Mouse (Mus musculus): ENCODE results near the gene Angel2.

Gene Angel2

GRCm38 (mm10) chr1:190929010-190929695, 4.2 kb downstream of the Angel2 start:
- no peak for DNase-seq (ENCODE audit: low spot score in 2 of 2)

- DNase-seq (ENCODE audit: low spot score in 2 of 2), result no peak
Measured at GRCm38 (mm10) chr1:190930181-190930580, 5.3 kb downstream of the Angel2 start.

GRCm38 (mm10) chr1:190939803-190940202, 14.9 kb downstream of the Angel2 start:
- DNase-seq (ENCODE audit: low spot score in 2 of 2), result no peak

- peak; percentile 56 to 81 for DNase-seq (ENCODE audit: low spot score in 2 of 2)
Measured at GRCm38 (mm10) chr1:190944109-190944760, 19.3 kb downstream of the Angel2 start.

- DNase-seq (ENCODE audit: low spot score in 2 of 2), result no peak
Measured at GRCm38 (mm10) chr1:190947986-190948385, 23.1 kb downstream of the Angel2 start.

- DNase-seq (ENCODE audit: low spot score in 2 of 2), result peak in 1 of 2 experiments; percentile 31
Measured at GRCm38 (mm10) chr1:190948439-190948838, 23.5 kb downstream of the Angel2 start.

- DNase-seq (ENCODE audit: low spot score in 2 of 2), result peak in 1 of 2 experiments; percentile 55
Measured at GRCm38 (mm10) chr1:190948846-190949245, 23.9 kb downstream of the Angel2 start.

GRCm38 (mm10) chr1:190951014-190951413, 26.1 kb downstream of the Angel2 start:
- no peak for DNase-seq (ENCODE audit: low spot score in 2 of 2)

- DNase-seq (ENCODE audit: low spot score in 2 of 2), result no peak
Measured at GRCm38 (mm10) chr1:190953009-190953408, 28.1 kb downstream of the Angel2 start.

GRCm38 (mm10) chr1:190958821-190959220, 33.9 kb downstream of the Angel2 start:
- DNase-seq (ENCODE audit: low spot score in 2 of 2), result no peak

GRCm38 (mm10) chr1:190962760-190963159, 37.8 kb downstream of the Angel2 start:
- no peak for DNase-seq (ENCODE audit: low spot score in 2 of 2)

- DNase-seq (ENCODE audit: low spot score in 2 of 2), result no peak
Measured at GRCm38 (mm10) chr1:190964992-190965780, 40.3 kb downstream of the Angel2 start.

GRCm38 (mm10) chr1:190968010-190968409, 43.1 kb downstream of the Angel2 start:
- no peak for DNase-seq (ENCODE audit: low spot score in 2 of 2)

- no peak for DNase-seq (ENCODE audit: low spot score in 2 of 2)
Measured at GRCm38 (mm10) chr1:190971708-190972610, 47.0 kb downstream of the Angel2 start.

GRCm38 (mm10) chr1:190972612-190973192, 47.8 kb downstream of the Angel2 start:
- no peak for DNase-seq (ENCODE audit: low spot score in 2 of 2)

GRCm38 (mm10) chr1:190974191-190974590, 49.3 kb downstream of the Angel2 start:
- DNase-seq (ENCODE audit: low spot score in 2 of 2), result no peak

- no peak for DNase-seq (ENCODE audit: low spot score in 2 of 2)
Measured at GRCm38 (mm10) chr1:190974833-190975232, 49.9 kb downstream of the Angel2 start.

- DNase-seq (ENCODE audit: low spot score in 2 of 2), result no peak
Measured at GRCm38 (mm10) chr1:190976887-190977573, 52.1 kb downstream of the Angel2 start.

GRCm38 (mm10) chr1:190978001-190978400, 53.1 kb downstream of the Angel2 start:
- peak in 1 of 2 experiments; percentile 70 for DNase-seq (ENCODE audit: low spot score in 2 of 2)

GRCm38 (mm10) chr1:190978511-190979073, 53.7 kb downstream of the Angel2 start:
- DNase-seq (ENCODE audit: low spot score in 2 of 2), result peak; percentile 25 to 32
